ENCODE assay signal across 8 mouse cellular contexts in the genomic region with DNA sequence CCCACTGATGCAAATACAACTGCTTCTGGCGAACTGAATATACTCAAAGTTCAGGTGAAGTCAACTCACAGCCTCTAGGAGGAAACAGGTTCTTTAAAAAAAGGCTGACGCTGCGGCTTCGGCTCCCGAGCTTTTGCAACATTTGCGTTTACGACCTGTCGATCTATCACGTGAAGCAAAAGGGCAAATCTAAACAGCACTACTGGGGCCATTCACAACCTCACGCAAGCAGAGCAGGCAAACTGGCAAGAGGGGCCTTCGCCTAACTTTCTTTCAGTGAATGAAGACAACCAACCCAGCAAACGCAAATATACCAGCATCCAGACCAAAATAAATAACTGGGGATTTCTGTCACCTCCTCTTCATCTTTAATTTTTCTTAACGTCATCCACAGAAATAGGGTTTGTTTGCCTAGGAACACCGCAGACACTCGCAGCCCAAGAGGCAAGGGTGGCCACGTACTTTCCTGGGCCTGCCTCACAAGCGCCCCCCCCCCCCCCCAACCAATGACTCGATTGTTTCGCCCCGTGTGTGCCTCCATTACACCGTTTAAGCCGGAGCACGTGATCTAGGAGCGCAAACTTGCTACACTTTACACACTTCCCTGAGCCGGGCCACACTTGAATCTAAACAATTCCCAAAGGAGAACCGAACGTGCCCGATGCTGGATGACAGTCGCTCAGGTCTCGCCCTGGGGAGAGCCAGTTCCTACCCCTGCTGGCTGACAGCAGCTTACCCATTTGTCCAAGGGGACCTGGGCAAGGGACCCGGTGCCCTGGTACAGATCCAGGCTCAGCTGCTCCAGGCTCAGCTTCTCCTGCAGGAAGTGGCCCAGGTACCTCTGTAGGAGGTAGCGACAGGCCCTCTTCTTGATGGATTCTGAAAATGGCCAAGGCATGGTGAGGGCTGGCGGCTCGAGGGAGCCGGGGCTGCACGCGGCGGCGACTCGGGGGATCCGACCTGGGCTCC. TPM values are rescaled to one million over a fixed set of nuclear protein-coding genes. Genes with fewer than 3 reads are reported as not detected.
DNase-seq lines count a peak whose midpoint lies in the region; ATAC-seq and TF ChIP-seq lines count a peak whose summit lies in the region.

A gene (plus strand): TSS at position 897 of the 969 bp plus-strand sequence.

- WGBS in embryonic facial prominence, embryonic 11.5 days, result 2% methylated on average over 41 of the region's 41 CpGs
- WGBS in kidney, adult 2 months, result under 1% methylated on average over 41 of the region's 41 CpGs
- WGBS in limb, embryonic 15.5 days, result under 1% methylated on average over 40 of the region's 41 CpGs
- WGBS in midbrain, embryonic 16.5 days, result under 1% methylated on average over 41 of the region's 41 CpGs
- WGBS in stomach, embryonic 14.5 days, result under 1% methylated on average over 41 of the region's 41 CpGs

- TF ChIP-seq CTCF in kidney, adult 2 months (conservative IDR thresholded peaks at IDR 0.05; ENCODE audit: insufficient read depth, insufficient read length, low read depth, low read length), result no peak

- no peaks in the 10 kb centered on the region for H3K27me3 ChIP-seq in embryonic facial prominence, embryonic 11.5 days (ENCODE audit: control insufficient read depth, insufficient read depth, low read length)
- H3K27me3 ChIP-seq in kidney, adult 2 months (replicated peaks; ENCODE audit: control insufficient read depth, insufficient read depth, low read length), result no peaks in the 10 kb centered on the region
- H3K27me3 ChIP-seq in limb, embryonic 15.5 days, result no peaks in the 10 kb centered on the region
- no peaks in the 10 kb centered on the region for H3K27me3 ChIP-seq in midbrain, embryonic 16.5 days (ENCODE audit: control insufficient read depth, insufficient read depth, low read depth, low read length)
- no peaks in the 10 kb centered on the region for H3K27me3 ChIP-seq in stomach, embryonic 14.5 days (ENCODE audit: control insufficient read depth, insufficient read depth, low read length)

- no peaks in the 10 kb centered on the region for H3K9me3 ChIP-seq in embryonic facial prominence, embryonic 11.5 days (replicated peaks; ENCODE audit: control insufficient read depth, low read length)
- no peaks in the 10 kb centered on the region for H3K9me3 ChIP-seq in limb, embryonic 15.5 days
- no peaks in the 10 kb centered on the region for H3K9me3 ChIP-seq in midbrain, embryonic 16.5 days (replicated peaks; ENCODE audit: control insufficient read depth, low read length, poor library complexity, severe bottlenecking)
- no peaks in the 10 kb centered on the region for H3K9me3 ChIP-seq in stomach, embryonic 14.5 days (ENCODE audit: control insufficient read depth, low read depth, low read length)

- no peaks in the 10 kb centered on the region for H3K36me3 ChIP-seq in embryonic facial prominence, embryonic 11.5 days (replicated peaks; ENCODE audit: control insufficient read depth, insufficient read depth, low read depth, low read length)
- H3K36me3 ChIP-seq in kidney, adult 2 months (ENCODE audit: control insufficient read depth, insufficient read depth, low read length), result no peaks in the 10 kb centered on the region
- peaks cover 2% of the 10 kb centered on the region; the same call in 1 of the 2 replicates for H3K36me3 ChIP-seq in limb, embryonic 15.5 days
- H3K36me3 ChIP-seq in midbrain, embryonic 16.5 days (ENCODE audit: control insufficient read depth, insufficient read depth, low read length), result no peaks in the 10 kb centered on the region
- H3K36me3 ChIP-seq in stomach, embryonic 14.5 days (ENCODE audit: control insufficient read depth, insufficient read depth, low read length), result 0 out of 2 replicates have a peak, but pooled peaks cover 1% of the 10 kb centered on the region

- ATAC-seq in embryonic facial prominence, embryonic 11.5 days (replicated peaks; ENCODE audit: insufficient number of reproducible peaks, low FRiP score, low TSS enrichment, low read depth), result peak; percentile 53
- ATAC-seq in limb, embryonic 15.5 days (ENCODE audit: insufficient number of reproducible peaks, low FRiP score, low TSS enrichment, low read depth), result no peak
- ATAC-seq in midbrain, embryonic 16.5 days, result peak; percentile 73
- ATAC-seq in stomach, embryonic 14.5 days (ENCODE audit: insufficient number of reproducible peaks, insufficient read depth, low FRiP score, low read depth), result no peak

- no peak for TF ChIP-seq POLR2A in kidney, adult 2 months (IDR thresholded peaks at IDR 0.05; ENCODE audit: low read depth, low read length)

- H3K27ac ChIP-seq in embryonic facial prominence, embryonic 11.5 days (replicated peaks; ENCODE audit: low read depth, low read length), result peak within 1 kb of the TSS; percentile 52
- H3K27ac ChIP-seq in kidney, adult 2 months (ENCODE audit: insufficient read depth, low read depth, low read length), result peak within 1 kb of the TSS; percentile 71
- H3K27ac ChIP-seq in limb, embryonic 15.5 days, result peak within 1 kb of the TSS; percentile 92
- H3K27ac ChIP-seq in midbrain, embryonic 16.5 days (ENCODE audit: low read length), result peak within 1 kb of the TSS; percentile 95
- peak within 1 kb of the TSS; percentile 82 for H3K27ac ChIP-seq in stomach, embryonic 14.5 days (ENCODE audit: low read length)

- H3K4me1 ChIP-seq in embryonic facial prominence, embryonic 11.5 days (ENCODE audit: control insufficient read depth, insufficient read depth, low read length), result no peaks in the 10 kb centered on the region
- H3K4me1 ChIP-seq in kidney, adult 2 months (ENCODE audit: control insufficient read depth, insufficient read depth, low read length), result peaks cover 7% of the 10 kb centered on the region; the same call in 1 of the 2 replicates
- peaks cover 27% of the 10 kb centered on the region for H3K4me1 ChIP-seq in limb, embryonic 15.5 days
- H3K4me1 ChIP-seq in midbrain, embryonic 16.5 days (ENCODE audit: control insufficient read depth, insufficient read depth, low read length), result peaks cover 32% of the 10 kb centered on the region
- peaks cover 15% of the 10 kb centered on the region; the same call in 1 of the 2 replicates for H3K4me1 ChIP-seq in stomach, embryonic 14.5 days (ENCODE audit: control insufficient read depth, insufficient read depth, low read length)

- H3K4me3 ChIP-seq in embryonic facial prominence, embryonic 11.5 days (ENCODE audit: low read depth, low read length), result peak within 1 kb of the TSS; percentile 91
- H3K4me3 ChIP-seq in kidney, adult 2 months (ENCODE audit: insufficient read depth, low read depth, low read length), result peak within 1 kb of the TSS; percentile 93
- H3K4me3 ChIP-seq in limb, embryonic 15.5 days, result peak within 1 kb of the TSS; percentile 86
- H3K4me3 ChIP-seq in midbrain, embryonic 16.5 days (ENCODE audit: low read depth, low read length), result peak within 1 kb of the TSS; percentile 97
- peak within 1 kb of the TSS; percentile 62 for H3K4me3 ChIP-seq in stomach, embryonic 14.5 days (ENCODE audit: low read depth, low read length)

- H3K4me2 ChIP-seq in embryonic facial prominence, embryonic 11.5 days (ENCODE audit: low read depth, low read length), result peak within 1 kb of the TSS; percentile 64
- H3K4me2 ChIP-seq in limb, embryonic 15.5 days, result peak within 1 kb of the TSS; percentile 76
- H3K4me2 ChIP-seq in midbrain, embryonic 16.5 days (ENCODE audit: low read length), result peak within 1 kb of the TSS; percentile 84
- H3K4me2 ChIP-seq in stomach, embryonic 14.5 days (replicated peaks; ENCODE audit: low read depth, low read length), result peak within 1 kb of the TSS; percentile 87

- H3K9ac ChIP-seq in embryonic facial prominence, embryonic 11.5 days (replicated peaks; ENCODE audit: low read length), result peak within 1 kb of the TSS; percentile 80
- H3K9ac ChIP-seq in limb, embryonic 15.5 days, result peak within 1 kb of the TSS; percentile 95
- H3K9ac ChIP-seq in midbrain, embryonic 16.5 days (ENCODE audit: low read depth, low read length), result peak within 1 kb of the TSS; percentile 90
- H3K9ac ChIP-seq in stomach, embryonic 14.5 days (replicated peaks; ENCODE audit: low read depth, low read length), result peak within 1 kb of the TSS; percentile 73

- DNase-seq in B cell, adult 2 months, result peak; percentile 59 to 64
- peak; percentile 60 for DNase-seq in adrenal gland, postnatal 10 days
- peak; percentile 57 for DNase-seq in embryonic facial prominence, embryonic 11.5 days (ENCODE audit: low spot score)
- peak; percentile 18 to 68 for DNase-seq in heart, adult 18-20 months
- DNase-seq in kidney, adult 2 months, result peak; percentile 72

RNA-seq across cellular contexts. Expression of the gene that starts here (rescaled TPM):
- total RNA-seq in adrenal gland, postnatal 10 days (2021), result 10 to 100 TPM; 17.2 to 17.9 TPM
- polyA plus RNA-seq in embryonic facial prominence, embryonic 11.5 days (2014; fragmentation: Nextera tagmentation; extraction: Ambion mirVana), result 34.5 and 36.2 TPM in 2 replicates
- total RNA-seq in heart, adult 18-20 months (2021), result 1 to 10 TPM; 7.9 to 8.8 TPM
- 6.6 and 9.0 TPM in 2 replicates for polyA plus RNA-seq in kidney, adult 2 months (2012; rRNA removed)
- polyA plus RNA-seq in limb, embryonic 15.5 days (2015; fragmentation: Nextera tagmentation; extraction: Ambion mirVana), result 32.3 and 34.0 TPM in 2 replicates
- polyA plus RNA-seq in midbrain, embryonic 16.5 days (2015; fragmentation: Nextera tagmentation; extraction: Ambion mirVana), result 29.9 and 32.1 TPM in 2 replicates
- polyA plus RNA-seq in stomach, embryonic 14.5 days (2014; fragmentation: Nextera tagmentation; extraction: Ambion mirVana), result 31.2 and 33.1 TPM in 2 replicates

Comparison
In these comparisons a context has a peak if more than half of its experiments do, and no peak if none do; other contexts are left out.
1. ATAC-seq: peak in embryonic facial prominence, embryonic 11.5 days (single experiment) and midbrain, embryonic 16.5 days (single experiment); none in limb, embryonic 15.5 days (single experiment) and stomach, embryonic 14.5 days (single experiment).
2. Peak in every context shown above with its lines, with median percentiles within 50 percentile points of each other: DNase-seq, H3K27ac ChIP-seq, H3K4me2 ChIP-seq, H3K4me3 ChIP-seq and H3K9ac ChIP-seq.